Mouse (Mus musculus) lung, postnatal 0 days (tissue): Measurements from ENCODE around the gene Rara.

ENCODE experiments used
- CTCF ChIP-seq: IDR thresholded peaks from 2 replicates; pipeline ENCODE4 v1.5.1; 2016; ENCODE audit warnings: antibody characterized with exemption, mild to moderate bottlenecking
- EP300 ChIP-seq: IDR thresholded peaks from 2 replicates; pipeline ENCODE4 v1.6.1; 2016; ENCODE audit warnings: antibody characterized with exemption, mild to moderate bottlenecking, control low read depth

- TF ChIP-seq CTCF, result no peak
- TF ChIP-seq EP300, result peak; percentile 60
Measured at GRCm38 (mm10) chr11:98937410-98937913, 9.8 kb downstream of the Rara start.
